Mouse (Mus musculus): ENCODE results near the gene Zscan26. TPM values are rescaled to one million over a fixed set of nuclear protein-coding genes. Genes with fewer than 3 reads are reported as not detected.
"Not testable (repeated sequence)": the region's sequence is repeated elsewhere in the genome, so short reads cannot be mapped to it uniquely, and the experiment has no call there.

The Zscan26 gene
- polyA plus RNA-seq, 1 experiment from 2014 or later: 11.4 TPM

- ATAC-seq: no peak
- no peak overlapping the region for H3K9ac ChIP-seq (ENCODE audit: low read depth, low read length)
These were observed 46.2 kb downstream of the Zscan26 start for GRCm38 (mm10) chr13:21407341-21407740.

GRCm38 (mm10) chr13:21402848-21403247 is 50.7 kb downstream of the Zscan26 start:
- no peak for ATAC-seq
- WGBS: 0% methylated on average over 2 of the region's 2 CpGs
- H3K36me3 ChIP-seq (ENCODE audit: control insufficient read depth, insufficient read depth): peaks cover 7% of the 10 kb centered on the region
- H3K9ac ChIP-seq (ENCODE audit: low read depth, low read length): no peak overlapping the region; the same call in 1 of the 2 replicates
- H3K9me3 ChIP-seq (ENCODE audit: control insufficient read depth): no peaks in the 10 kb centered on the region
- H3K4me1 ChIP-seq (replicated peaks; ENCODE audit: control insufficient read depth, insufficient read depth, low read length): 0 out of 2 replicates have a peak, but pooled peaks cover 6% of the 10 kb centered on the region
- H3K27me3 ChIP-seq (replicated peaks; ENCODE audit: control insufficient read depth, insufficient read depth, low read length): no peaks in the 10 kb centered on the region
- H3K4me3 ChIP-seq (ENCODE audit: low read depth, low read length): peak overlapping the region; percentile 85
- TF ChIP-seq CTCF (IDR thresholded peaks at IDR 0.05; ENCODE audit: low read depth): no peak
- no peak overlapping the region for H3K27ac ChIP-seq (ENCODE audit: low read depth, low read length)
- H3K4me2 ChIP-seq (replicated peaks; ENCODE audit: low read depth): peak overlapping the region; percentile 67

More at GRCm38 (mm10) chr13:21407341-21407740, 46.2 kb downstream of the Zscan26 start:
- H3K4me1 ChIP-seq (replicated peaks; ENCODE audit: control insufficient read depth, insufficient read depth, low read length): 0 out of 2 replicates have a peak, but pooled peaks cover 5% of the 10 kb centered on the region
- no peak overlapping the region for H3K4me3 ChIP-seq (ENCODE audit: low read depth, low read length)
- WGBS: 82% methylated on average over 11 of the region's 11 CpGs
- 0 out of 2 replicates have a peak overlapping the region, but pooled peaks have one; percentile 0 for H3K27ac ChIP-seq (ENCODE audit: low read depth, low read length)
- no peak for TF ChIP-seq CTCF (IDR thresholded peaks at IDR 0.05; ENCODE audit: low read depth)
- no peaks in the 10 kb centered on the region for H3K9me3 ChIP-seq (ENCODE audit: control insufficient read depth)
- H3K36me3 ChIP-seq (ENCODE audit: control insufficient read depth, insufficient read depth): no peaks in the 10 kb centered on the region
- peak overlapping the region; percentile 82; the same call in 1 of the 2 replicates for H3K4me2 ChIP-seq (replicated peaks; ENCODE audit: low read depth)
- H3K27me3 ChIP-seq (replicated peaks; ENCODE audit: control insufficient read depth, insufficient read depth, low read length): no peaks in the 10 kb centered on the region

GRCm38 (mm10) chr13:21402287-21402846 is 51.2 kb downstream of the Zscan26 start, which contains the start of gene Zkscan3:
Gene Zkscan3, minus strand, starts transcription at chr13:21402755.
- 2% methylated on average over 35 of the region's 35 CpGs for whole genome bisulfite sequencing
- peak within 1 kb of the TSS; percentile 79 for H3K27ac ChIP-seq (ENCODE audit: low read depth, low read length)
- peak within 1 kb of the TSS; percentile 85 for H3K4me3 ChIP-seq (ENCODE audit: low read depth, low read length)
- no peaks in the 10 kb centered on the region for H3K9me3 ChIP-seq (ENCODE audit: control insufficient read depth)
- peak within 1 kb of the TSS; percentile 67 for H3K4me2 ChIP-seq (replicated peaks; ENCODE audit: low read depth)
- no peaks in the 10 kb centered on the region for H3K27me3 ChIP-seq (replicated peaks; ENCODE audit: control insufficient read depth, insufficient read depth, low read length)
- peak; percentile 92 for ATAC-seq
- H3K36me3 ChIP-seq (ENCODE audit: control insufficient read depth, insufficient read depth): peaks cover 7% of the 10 kb centered on the region
- H3K9ac ChIP-seq (ENCODE audit: low read depth, low read length): peak within 1 kb of the TSS; percentile 84
- H3K4me1 ChIP-seq (replicated peaks; ENCODE audit: control insufficient read depth, insufficient read depth, low read length): 0 out of 2 replicates have a peak, but pooled peaks cover 5% of the 10 kb centered on the region
- TF ChIP-seq CTCF (IDR thresholded peaks at IDR 0.05; ENCODE audit: low read depth): no peak

GRCm38 (mm10) chr13:21401636-21402286 is 51.8 kb downstream of the Zscan26 start:
- Histone ChIP-seq H3K4me3 (ENCODE audit: low read depth, low read length) (peak overlapping the region; percentile 85), H3K36me3 (ENCODE audit: control insufficient read depth, insufficient read depth) (peaks cover 7% of the 10 kb centered on the region), H3K9ac (ENCODE audit: low read depth, low read length) (peak overlapping the region; percentile 84), H3K27ac (ENCODE audit: low read depth, low read length) (peak overlapping the region; percentile 79), H3K27me3 (replicated peaks; ENCODE audit: control insufficient read depth, insufficient read depth, low read length) (no peaks in the 10 kb centered on the region), H3K9me3 (ENCODE audit: control insufficient read depth) (no peaks in the 10 kb centered on the region), H3K4me1 (replicated peaks; ENCODE audit: control insufficient read depth, insufficient read depth, low read length) (0 out of 2 replicates have a peak, but pooled peaks cover 5% of the 10 kb centered on the region), H3K4me2 (replicated peaks; ENCODE audit: low read depth) (peak overlapping the region; percentile 67)
- 5% methylated on average over 12 of the region's 12 CpGs for WGBS
- no peak for TF ChIP-seq CTCF (IDR thresholded peaks at IDR 0.05; ENCODE audit: low read depth)
- peak; percentile 44; the same call in 1 of the 2 replicates for ATAC-seq

GRCm38 (mm10) chr13:21401166-21401565 is 52.4 kb downstream of the Zscan26 start:
- WGBS: 49% methylated on average over 3 of the region's 3 CpGs
- ATAC-seq: no peak
- H3K27ac ChIP-seq (ENCODE audit: low read depth, low read length): no peak overlapping the region
- H3K4me3 ChIP-seq (ENCODE audit: low read depth, low read length): peak overlapping the region; percentile 85
- peaks cover 9% of the 10 kb centered on the region for H3K36me3 ChIP-seq (ENCODE audit: control insufficient read depth, insufficient read depth)
- peak overlapping the region; percentile 28; the same call in 1 of the 2 replicates for H3K9ac ChIP-seq (ENCODE audit: low read depth, low read length)
- H3K9me3 ChIP-seq (ENCODE audit: control insufficient read depth): no peaks in the 10 kb centered on the region
- 0 out of 2 replicates have a peak, but pooled peaks cover 5% of the 10 kb centered on the region for H3K4me1 ChIP-seq (replicated peaks; ENCODE audit: control insufficient read depth, insufficient read depth, low read length)
- no peaks in the 10 kb centered on the region for H3K27me3 ChIP-seq (replicated peaks; ENCODE audit: control insufficient read depth, insufficient read depth, low read length)
- TF ChIP-seq CTCF (IDR thresholded peaks at IDR 0.05; ENCODE audit: low read depth): no peak
- H3K4me2 ChIP-seq (replicated peaks; ENCODE audit: low read depth): peak overlapping the region; percentile 67

GRCm38 (mm10) chr13:21397486-21397885 is 56.0 kb downstream of the Zscan26 start:
- no peak overlapping the region for H3K27ac ChIP-seq (ENCODE audit: low read depth, low read length)
- H3K4me1 ChIP-seq (replicated peaks; ENCODE audit: control insufficient read depth, insufficient read depth, low read length): 0 out of 2 replicates have a peak, but pooled peaks cover 5% of the 10 kb centered on the region
- no peak overlapping the region for H3K9ac ChIP-seq (ENCODE audit: low read depth, low read length)
- no peak overlapping the region for H3K4me2 ChIP-seq (replicated peaks; ENCODE audit: low read depth)
- no peaks in the 10 kb centered on the region for H3K27me3 ChIP-seq (replicated peaks; ENCODE audit: control insufficient read depth, insufficient read depth, low read length)
- H3K4me3 ChIP-seq (ENCODE audit: low read depth, low read length): no peak overlapping the region
- WGBS: 89% methylated on average over 2 of the region's 2 CpGs
- no peaks in the 10 kb centered on the region for H3K9me3 ChIP-seq (ENCODE audit: control insufficient read depth)
- peaks cover 36% of the 10 kb centered on the region for H3K36me3 ChIP-seq (ENCODE audit: control insufficient read depth, insufficient read depth)
- no peak for TF ChIP-seq CTCF (IDR thresholded peaks at IDR 0.05; ENCODE audit: low read depth)
- ATAC-seq: no peak

GRCm38 (mm10) chr13:21396048-21396447 is 57.5 kb downstream of the Zscan26 start:
- 98% methylated on average over 18 of the region's 18 CpGs for WGBS

More at GRCm38 (mm10) chr13:21396048-21396447, 57.5 kb downstream of the Zscan26 start:
- not testable (repeated sequence) for H3K4me3 ChIP-seq (ENCODE audit: low read depth, low read length); H3K4me1 ChIP-seq (replicated peaks; ENCODE audit: control insufficient read depth, insufficient read depth, low read length); H3K27me3 ChIP-seq (replicated peaks; ENCODE audit: control insufficient read depth, insufficient read depth, low read length); ATAC-seq; H3K4me2 ChIP-seq (replicated peaks; ENCODE audit: low read depth); H3K27ac ChIP-seq (ENCODE audit: low read depth, low read length); H3K9ac ChIP-seq (ENCODE audit: low read depth, low read length); H3K9me3 ChIP-seq (ENCODE audit: control insufficient read depth)
- H3K36me3 ChIP-seq (ENCODE audit: control insufficient read depth, insufficient read depth): peaks cover 49% of the 10 kb centered on the region
